ENCODE assay signal across 11 mouse cellular contexts in the genomic region with DNA sequence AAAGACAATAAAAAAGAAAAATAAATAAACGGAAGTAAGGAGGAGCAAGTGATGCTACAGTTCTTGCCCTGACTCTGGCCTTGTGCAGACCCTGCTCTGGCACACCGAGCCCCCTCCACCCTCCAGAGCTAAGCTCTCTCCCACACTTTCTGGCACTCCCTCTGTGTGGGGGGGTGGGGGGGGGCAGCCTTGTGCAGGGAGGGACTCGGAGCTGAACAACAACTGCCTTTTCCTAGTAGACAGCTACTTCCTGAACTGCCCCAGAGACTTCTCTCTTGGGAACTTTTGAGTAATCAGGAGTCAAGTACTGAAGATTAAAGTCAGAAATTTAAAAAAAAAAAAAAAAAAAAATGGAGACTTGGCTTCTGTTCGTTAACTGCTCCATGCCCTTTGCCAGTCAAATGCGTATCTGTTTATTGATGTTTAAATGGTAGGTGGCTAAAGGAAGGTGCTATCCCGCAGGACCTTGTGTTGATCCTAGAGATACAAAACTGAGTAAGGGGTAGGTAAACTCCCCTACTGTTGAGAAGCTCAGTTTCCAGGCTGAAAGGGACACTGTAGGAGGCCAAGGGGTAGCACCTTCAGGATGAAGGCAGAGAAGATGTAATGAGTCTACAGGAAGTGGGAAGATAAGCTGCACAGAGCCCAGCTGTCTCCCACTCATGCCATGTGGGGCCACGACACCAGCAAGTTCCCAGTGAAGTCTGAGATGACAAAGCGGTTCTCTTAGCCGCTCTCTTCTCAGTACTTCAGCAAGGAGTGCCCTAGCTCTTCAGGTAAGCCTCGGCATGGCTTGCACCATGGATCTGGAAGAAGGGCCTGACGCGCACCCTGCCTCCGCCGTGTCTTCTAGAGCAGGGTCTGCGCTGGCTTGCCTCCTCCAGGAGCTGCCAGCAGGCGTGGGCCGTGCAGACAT. TPM values are rescaled to one million over a fixed set of nuclear protein-coding genes. Genes with fewer than 3 reads are reported as not detected.
DNase-seq lines count a peak whose midpoint lies in the region; ATAC-seq and TF ChIP-seq lines count a peak whose summit lies in the region.
"Had no signal": no experiment of that assay in that cellular context is flagged by ENCODE, and none has a peak within 500 bp of the region (broad histone marks: within the 10 kb centered on the region; RNA-seq: fewer than 3 reads in every experiment).

No protein-coding gene starts in this region.

- no peak; the same call in 1 of the 2 replicates for ATAC-seq in lung, embryonic 14.5 days (ENCODE audit: insufficient read depth)
- ATAC-seq in intestine, embryonic 16.5 days, result 0 out of 2 replicates have a peak, but pooled peaks have one; percentile 5

- no peaks in the 10 kb centered on the region for H3K9me3 ChIP-seq in lung, embryonic 14.5 days (ENCODE audit: low read depth, low read length)
- no peaks in the 10 kb centered on the region for H3K9me3 ChIP-seq in ES-E14 (ENCODE audit: control insufficient read depth, insufficient read depth, low read depth, low read length)
- no peaks in the 10 kb centered on the region for H3K9me3 ChIP-seq in intestine, embryonic 16.5 days (ENCODE audit: control insufficient read depth, low read length)

- no peak for TF ChIP-seq CTCF in lung, embryonic 14.5 days (IDR thresholded peaks at IDR 0.05; ENCODE audit: low read depth)

- peak; percentile 94 for DNase-seq in heart, adult 11 months
- DNase-seq in heart, adult 9 months (ENCODE audit: low spot score in 2 of 2), result no peak
- no peak for DNase-seq in lung, embryonic 14.5 days
- DNase-seq in lung, postnatal 10 days, result no peak
- DNase-seq in ES-E14 (ENCODE audit: low read depth, low spot score), result no peak
- no peak for DNase-seq in cerebellum, adult 9-10 months
- DNase-seq in lung, postnatal 36 days, result no peak
- DNase-seq: B cell, adult 2 months had no signal

- in situ Hi-C loops in ES-E14 (cut with MboI; ENCODE audit: low sequenced_read_pairs in 2 of 2, unreplicated experiment in 2 of 2), result no loop called here

- peak overlapping the region; percentile 81 for H3K27ac ChIP-seq in lung, embryonic 14.5 days (ENCODE audit: low read depth)
- H3K27ac ChIP-seq in ES-E14 (ENCODE audit: insufficient read depth, low read depth, low read length, poor library complexity, severe bottlenecking), result peak overlapping the region; percentile 64
- H3K27ac ChIP-seq in intestine, embryonic 16.5 days (ENCODE audit: low read length), result peak overlapping the region; percentile 53
- H3K27ac ChIP-seq: liver, embryonic 14.5 days had no signal

- peaks cover 26% of the 10 kb centered on the region; the same call in 1 of the 2 replicates for H3K36me3 ChIP-seq in lung, embryonic 14.5 days (ENCODE audit: insufficient read depth)
- no peaks in the 10 kb centered on the region for H3K36me3 ChIP-seq in ES-E14 (ENCODE audit: control insufficient read depth, insufficient read depth, low read length, poor library complexity, severe bottlenecking)
- H3K36me3 ChIP-seq in intestine, embryonic 16.5 days (ENCODE audit: control insufficient read depth, insufficient read depth, low read length), result no peaks in the 10 kb centered on the region

- H3K4me2 ChIP-seq in lung, embryonic 14.5 days, result peak overlapping the region; percentile 29
- no peak overlapping the region for H3K4me2 ChIP-seq in intestine, embryonic 16.5 days (ENCODE audit: low read depth, low read length)

- peaks cover 19% of the 10 kb centered on the region for H3K4me1 ChIP-seq in lung, embryonic 14.5 days (ENCODE audit: insufficient read depth)
- H3K4me1 ChIP-seq in ES-E14 (ENCODE audit: control insufficient read depth in 2 of 2, insufficient read depth in 2 of 2, low read length in 2 of 2, poor library complexity in 1 of 2), result peaks cover 8 to 15% of the 10 kb centered on the region in 2 experiments
- H3K4me1 ChIP-seq in intestine, embryonic 16.5 days (ENCODE audit: control insufficient read depth, insufficient read depth, low read length), result peaks cover 18% of the 10 kb centered on the region

- H3K27me3 ChIP-seq in lung, embryonic 14.5 days (ENCODE audit: insufficient read depth, low read length), result no peaks in the 10 kb centered on the region
- no peaks in the 10 kb centered on the region for H3K27me3 ChIP-seq in intestine, embryonic 16.5 days (replicated peaks; ENCODE audit: control insufficient read depth, insufficient read depth, low read length)

- WGBS in lung, embryonic 14.5 days, result 24% methylated on average over 17 of the region's 17 CpGs
- 48% methylated on average over 17 of the region's 17 CpGs for WGBS in intestine, embryonic 16.5 days

- H3K4me3 ChIP-seq in lung, embryonic 14.5 days (ENCODE audit: low read depth, low read length), result no peak overlapping the region
- peak overlapping the region; percentile 15 to 26; a peak in 3 of 4 replicates for H3K4me3 ChIP-seq in ES-E14 (ENCODE audit: insufficient read depth in 1 of 2, low read depth in 1 of 2, low read length in 2 of 2, poor library complexity in 1 of 2, severe bottlenecking in 1 of 2)
- no peak overlapping the region for H3K4me3 ChIP-seq in intestine, embryonic 16.5 days (ENCODE audit: low read length)
- H3K4me3 ChIP-seq: erythroblast, embryonic 14.5 days had no signal

- no peak overlapping the region for H3K9ac ChIP-seq in lung, embryonic 14.5 days
- peak overlapping the region; percentile 45; the same call in 1 of the 2 replicates for H3K9ac ChIP-seq in ES-E14 (ENCODE audit: insufficient read depth, low read depth, low read length, poor library complexity, severe bottlenecking)
- peak overlapping the region; percentile 39; the same call in 1 of the 2 replicates for H3K9ac ChIP-seq in intestine, embryonic 16.5 days (ENCODE audit: low read depth, low read length)
- H3K9ac ChIP-seq: liver, embryonic 14.5 days had no signal

TF ChIP-seq in ES-E14, 5 proteins besides CTCF, POLR2A, EP300 and RAD21:
- TF ChIP-seq ZNF384 (IDR thresholded peaks at IDR 0.05; ENCODE audit: low read depth, low read length), result 0 out of 2 replicates have a peak, but pooled peaks have one; percentile 52
- TF ChIP-seq ZC3H11A (IDR thresholded peaks at IDR 0.05; ENCODE audit: borderline replicate concordance, low read depth, low read length), result no peak

RNA-seq across cellular contexts. Expression of gene Ckb, which starts 8.7 kb away (rescaled TPM):
- 210 and 217 TPM in 2 replicates for polyA plus RNA-seq in lung, embryonic 14.5 days (2014; fragmentation: Nextera tagmentation; extraction: Ambion mirVana)
- total RNA-seq in ES-E14 (2012; rRNA removed), result 333 and 353 TPM in 2 replicates
- 927 and 953 TPM in 2 replicates for polyA plus RNA-seq in intestine, embryonic 16.5 days (2015; fragmentation: Nextera tagmentation; extraction: Ambion mirVana)

RNA-seq across cellular contexts. Expression of gene Trmt61a, which starts 14.4 kb away (rescaled TPM):
- 8.7 and 9.3 TPM in 2 replicates for polyA plus RNA-seq in lung, embryonic 14.5 days (2014; fragmentation: Nextera tagmentation; extraction: Ambion mirVana)
- 32.6 and 33.7 TPM in 2 replicates for total RNA-seq in ES-E14 (2012; rRNA removed)
- 11.3 and 12.7 TPM in 2 replicates for polyA plus RNA-seq in intestine, embryonic 16.5 days (2015; fragmentation: Nextera tagmentation; extraction: Ambion mirVana)

RNA-seq across cellular contexts. Expression of gene Bag5, which starts 49.6 kb away (rescaled TPM):
- polyA plus RNA-seq in lung, embryonic 14.5 days (2014; fragmentation: Nextera tagmentation; extraction: Ambion mirVana), result 51.5 and 53.2 TPM in 2 replicates
- 9.7 and 14.8 TPM in 2 replicates for total RNA-seq in ES-E14 (2012; rRNA removed)
- polyA plus RNA-seq in intestine, embryonic 16.5 days (2015; fragmentation: Nextera tagmentation; extraction: Ambion mirVana), result 43.0 and 46.2 TPM in 2 replicates

RNA-seq across cellular contexts. Expression of gene Apopt1, which starts 49.6 kb away (rescaled TPM):
- polyA plus RNA-seq in lung, embryonic 14.5 days (2014; fragmentation: Nextera tagmentation; extraction: Ambion mirVana), result 53.3 and 57.3 TPM in 2 replicates
- total RNA-seq in ES-E14 (2012; rRNA removed), result 14.4 and 15.2 TPM in 2 replicates
- polyA plus RNA-seq in intestine, embryonic 16.5 days (2015; fragmentation: Nextera tagmentation; extraction: Ambion mirVana), result 56.2 and 58.2 TPM in 2 replicates

Comparison
In these comparisons a context has a peak if more than half of its experiments do, and no peak if none do; other contexts are left out.
1. H3K4me3 ChIP-seq: peak in ES-E14 (2 of 2); none in lung, embryonic 14.5 days (single experiment) and intestine, embryonic 16.5 days (single experiment).
2. Peak in every context shown above with its lines, with median percentiles within 50 percentile points of each other: H3K27ac ChIP-seq.